Mouse (Mus musculus) neural tube, embryonic 11.5 days (tissue): ENCODE measurements at regions not wholly inside any gene's neighbourhood (a gene's known extent, or its start where the extent isn't known, plus 50 kb on each side); places are given as distances from the start of the nearest gene placed in this dataset.

Experiments used
- ATAC-seq: fragments of 200-750 bp; cut with Nextera tagmentation; 2 replicates; pipeline ENCODE4 v1.8.0; 2017; ENCODE audit warnings: moderate number of reproducible peaks, mild to moderate bottlenecking, moderate TSS enrichment, moderate library complexity; ENCODE audit not compliant: insufficient read depth, low FRiP score, low TSS enrichment
- DNase-seq: peaks from one replicate; pipeline ENCODE4 v3.0.0-alpha.2; 2015; ENCODE audit warnings: low spot score
- H3K27ac ChIP-seq: fragments of 300-500 bp; sonication (generic); 2 replicates; pipeline ENCODE4 v1.5.1; 2014; ENCODE audit warnings: low read depth, mild to moderate bottlenecking, low read length
- H3K27me3 ChIP-seq: fragments of 300-500 bp; sonication (generic); 2 replicates; pipeline ENCODE4 v1.6.1; 2014; ENCODE audit warnings: mild to moderate bottlenecking, low read length, mixed read lengths; ENCODE audit not compliant: control insufficient read depth, insufficient read depth
- H3K36me3 ChIP-seq: fragments of 300-500 bp; sonication (generic); 2 replicates; pipeline ENCODE4 v1.6.1; 2014; ENCODE audit warnings: mild to moderate bottlenecking, low read length, moderate library complexity, mixed read lengths; ENCODE audit not compliant: control insufficient read depth, insufficient read depth
- H3K4me1 ChIP-seq: fragments of 300-500 bp; sonication (generic); 2 replicates; pipeline ENCODE4 v1.6.1; 2014; ENCODE audit warnings: low read length, mixed read lengths; ENCODE audit not compliant: control insufficient read depth, insufficient read depth
- H3K4me2 ChIP-seq: fragments of 300-500 bp; sonication (generic); 2 replicates; pipeline ENCODE4 v1.6.1; 2014; ENCODE audit warnings: low read depth, mild to moderate bottlenecking, moderate library complexity
- H3K4me3 ChIP-seq: fragments of 300-500 bp; sonication (generic); 2 replicates; pipeline ENCODE4 v1.5.1; 2014; ENCODE audit warnings: low read depth, low read length
- H3K9ac ChIP-seq: fragments of 300-500 bp; sonication (generic); 2 replicates; pipeline ENCODE4 v1.6.1; 2014; ENCODE audit warnings: mild to moderate bottlenecking, low read length
- H3K9me3 ChIP-seq: fragments of 300-500 bp; sonication (generic); 2 replicates; pipeline ENCODE4 v1.6.1; 2016; ENCODE audit warnings: low read length; ENCODE audit not compliant: control insufficient read depth
- WGBS: fragments of 180-500 bp; shearing (Covaris S2); extraction: QIAGEN DNeasy Blood & Tissue Kit; methylation state at CpG from one replicate; pipeline ENCODE4 v1.1.7; 2014; 5-methylcytosine and 5-hydroxymethylcytosine counted together

DNA sequence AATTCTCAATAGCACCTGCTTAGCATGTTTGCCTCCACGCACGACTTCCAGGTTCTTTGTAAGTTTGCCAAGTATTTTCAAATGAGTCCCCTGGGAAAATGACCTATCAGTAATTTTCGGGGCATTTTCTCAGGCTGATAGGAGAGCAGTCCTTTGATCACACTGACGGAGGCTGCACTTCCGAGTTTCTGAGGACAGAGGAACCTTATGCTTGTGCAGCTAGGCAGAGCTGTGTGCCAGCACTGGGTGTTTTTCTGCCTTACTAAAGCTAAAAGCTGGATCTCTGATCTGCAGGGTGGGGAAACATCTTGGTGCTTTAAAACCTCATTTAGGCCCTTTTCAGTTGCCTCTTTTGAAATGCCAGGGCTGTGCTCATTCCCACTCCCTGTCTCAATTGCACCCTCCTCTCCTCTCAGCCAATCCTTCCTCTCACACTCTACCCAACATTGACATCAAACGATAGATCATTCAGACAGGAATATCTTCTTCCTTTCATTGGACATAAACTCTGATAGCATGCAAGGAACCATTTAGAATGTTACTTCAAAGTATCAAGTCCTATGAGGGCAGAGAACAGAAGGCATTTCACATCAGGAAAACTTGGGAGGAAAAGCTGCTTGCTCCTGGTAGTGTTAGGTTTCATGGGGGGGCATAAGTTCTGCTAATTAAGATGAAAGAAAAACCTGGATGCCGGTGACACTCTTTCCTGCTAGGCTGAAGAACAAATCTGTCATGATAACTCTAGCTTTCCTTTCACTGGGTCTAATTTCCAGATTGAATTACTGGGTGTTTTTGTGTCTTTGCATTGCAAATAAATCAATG lies 95.3 kb downstream of the Lurap1l start:
- Histone ChIP-seq H3K4me3 (no peak overlapping the region), H3K27me3 (no peaks in the 10 kb centered on the region), H3K27ac (no peak overlapping the region), H3K4me2 (no peak overlapping the region), H3K9me3 (no peaks in the 10 kb centered on the region), H3K4me1 (no peaks in the 10 kb centered on the region), H3K36me3 (no peaks in the 10 kb centered on the region), H3K9ac (no peak overlapping the region)
- ATAC-seq = no peak
- WGBS = 52% methylated on average over 7 of the region's 7 CpGs
- peak; percentile 10 for DNase-seq

GRCm38 (mm10) chr4:81006546-81006945 lies 96.1 kb downstream of the Lurap1l start:
- no peaks in the 10 kb centered on the region for H3K27me3 ChIP-seq
- DNase-seq (no peak), ATAC-seq (no peak)
- no peaks in the 10 kb centered on the region for H3K36me3 ChIP-seq
- no peak overlapping the region for H3K27ac ChIP-seq
- no peak overlapping the region for H3K4me2 ChIP-seq
- no peaks in the 10 kb centered on the region for H3K9me3 ChIP-seq
- 94% methylated on average over 1 of the region's 1 CpGs for WGBS
- H3K4me3 ChIP-seq = no peak overlapping the region
- H3K4me1 ChIP-seq = no peaks in the 10 kb centered on the region
- H3K9ac ChIP-seq = no peak overlapping the region

DNA sequence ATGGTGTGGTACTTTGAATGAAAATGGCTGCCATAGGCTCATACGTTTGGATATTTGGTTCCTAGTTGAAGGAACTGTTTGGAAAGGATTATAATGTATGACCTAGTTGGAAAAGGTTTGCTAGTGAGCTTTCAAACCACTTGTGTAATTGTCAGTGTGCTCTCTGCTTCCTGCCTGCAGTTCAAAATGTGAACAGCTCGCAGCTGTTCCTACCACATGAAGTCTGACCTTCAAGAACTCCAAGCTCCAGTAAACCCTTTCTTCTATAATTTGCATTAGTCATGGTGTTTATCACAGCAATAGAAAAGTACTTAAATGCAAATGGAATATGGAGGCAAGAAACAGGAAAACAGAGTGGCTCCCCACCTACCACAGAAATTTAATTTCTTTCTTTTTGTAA lies 111.4 kb downstream of the Lurap1l start:
- WGBS = 55% methylated on average over 2 of the region's 2 CpGs
- peak; percentile 10 for DNase-seq
- no peaks in the 10 kb centered on the region for H3K27me3 ChIP-seq
- H3K4me3 ChIP-seq = no peak overlapping the region
- no peaks in the 10 kb centered on the region for H3K4me1 ChIP-seq
- H3K9me3 ChIP-seq = no peaks in the 10 kb centered on the region
- no peak overlapping the region for H3K27ac ChIP-seq
- H3K9ac ChIP-seq = no peak overlapping the region
- no peaks in the 10 kb centered on the region for H3K36me3 ChIP-seq
- ATAC-seq = peak; percentile 16; the same call in 1 of the 2 replicates
- H3K4me2 ChIP-seq = no peak overlapping the region

GRCm38 (mm10) chr4:81023436-81023983 lies 113.1 kb downstream of the Lurap1l start:
- WGBS = 77% methylated on average over 14 of the region's 14 CpGs
- DNase-seq = no peak
- no peak for ATAC-seq

DNA sequence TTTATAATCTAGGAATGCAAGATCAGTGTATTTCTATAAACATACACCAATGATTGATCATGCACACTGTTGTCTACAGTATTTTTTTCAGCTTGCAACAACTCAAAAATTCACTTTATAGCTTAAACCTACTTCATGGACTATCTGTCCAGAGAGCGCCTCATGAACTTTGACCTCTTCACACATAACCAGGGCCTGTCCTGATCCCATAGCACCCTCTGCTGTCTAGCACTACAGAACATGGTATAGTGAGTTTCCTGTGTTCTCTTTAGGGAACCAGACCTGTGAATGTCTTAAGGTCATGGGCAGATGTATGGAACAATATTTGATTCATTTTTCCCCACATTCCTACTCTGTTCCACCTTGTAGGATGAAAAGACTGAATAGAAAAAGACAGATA lies 117.1 kb downstream of the Lurap1l start:
- Histone ChIP-seq H3K36me3 (no peaks in the 10 kb centered on the region), H3K4me1 (no peaks in the 10 kb centered on the region), H3K9ac (no peak overlapping the region), H3K27me3 (no peaks in the 10 kb centered on the region), H3K9me3 (no peaks in the 10 kb centered on the region), H3K4me3 (no peak overlapping the region), H3K4me2 (no peak overlapping the region), H3K27ac (no peak overlapping the region)
- ATAC-seq = no peak
- DNase-seq = no peak
- WGBS = 94% methylated on average over 1 of the region's 1 CpGs

More at GRCm38 (mm10) chr4:81023436-81023983, 113.1 kb downstream of the Lurap1l start:
- H3K27ac ChIP-seq = no peak overlapping the region
- no peaks in the 10 kb centered on the region for H3K4me1 ChIP-seq
- no peak overlapping the region for H3K4me2 ChIP-seq
- no peaks in the 10 kb centered on the region for H3K27me3 ChIP-seq
- no peaks in the 10 kb centered on the region for H3K9me3 ChIP-seq
- no peak overlapping the region for H3K4me3 ChIP-seq
- H3K9ac ChIP-seq = no peak overlapping the region
- H3K36me3 ChIP-seq = no peaks in the 10 kb centered on the region

- DNase-seq (no peak), ATAC-seq (no peak)
- no peak overlapping the region for H3K4me3 ChIP-seq
- no peaks in the 10 kb centered on the region for H3K27me3 ChIP-seq
- no peaks in the 10 kb centered on the region for H3K4me1 ChIP-seq
- 88% methylated on average over 3 of the region's 3 CpGs for WGBS
- H3K9me3 ChIP-seq = no peaks in the 10 kb centered on the region
- H3K27ac ChIP-seq = no peak overlapping the region
- H3K4me2 ChIP-seq = no peak overlapping the region
- H3K36me3 ChIP-seq = no peaks in the 10 kb centered on the region
- H3K9ac ChIP-seq = no peak overlapping the region
Measured at GRCm38 (mm10) chr4:81030671-81031070, 120.2 kb downstream of the Lurap1l start.

DNA sequence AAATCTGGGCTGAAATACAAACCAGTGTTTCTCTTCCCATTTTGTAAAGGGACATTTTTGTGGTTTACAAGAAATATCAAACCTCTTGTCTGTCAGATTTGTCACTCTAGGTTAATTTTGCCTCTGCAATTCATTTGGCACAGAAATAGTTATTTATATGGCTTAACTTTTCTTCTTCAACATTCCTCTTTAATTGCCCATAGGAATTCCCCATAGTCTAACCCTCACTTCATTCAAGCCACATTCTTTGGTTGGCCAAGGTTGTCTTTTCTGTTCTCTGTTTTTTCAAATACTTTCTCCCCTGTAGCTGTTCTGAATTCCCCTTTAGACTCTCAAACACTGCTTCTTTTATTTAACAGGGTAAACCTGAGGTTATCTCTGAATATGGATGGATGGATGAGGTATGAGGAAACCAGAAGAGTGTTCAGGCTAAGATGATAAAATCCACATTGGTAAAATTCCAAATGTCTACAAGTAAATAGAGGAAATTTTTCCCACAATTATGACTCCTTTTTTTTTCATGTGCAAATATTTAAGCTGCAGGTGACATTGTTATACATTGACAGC lies 127.0 kb downstream of the Lurap1l start:
- no peak overlapping the region for H3K4me3 ChIP-seq
- no peak overlapping the region for H3K27ac ChIP-seq
- H3K4me1 ChIP-seq = no peaks in the 10 kb centered on the region
- no peaks in the 10 kb centered on the region for H3K27me3 ChIP-seq
- H3K4me2 ChIP-seq = no peak overlapping the region
- DNase-seq (no peak), ATAC-seq (no peak)
- H3K9ac ChIP-seq = no peak overlapping the region
- no peaks in the 10 kb centered on the region for H3K9me3 ChIP-seq
- no peaks in the 10 kb centered on the region for H3K36me3 ChIP-seq

GRCm38 (mm10) chr4:81058227-81058626 lies 147.8 kb downstream of the Lurap1l start:
- H3K4me3 ChIP-seq = no peak overlapping the region
- no peak overlapping the region for H3K9ac ChIP-seq
- no peaks in the 10 kb centered on the region for H3K27me3 ChIP-seq
- no peak overlapping the region for H3K27ac ChIP-seq
- ATAC-seq (no peak), DNase-seq (no peak)
- 96% methylated on average over 1 of the region's 1 CpGs for WGBS
- no peak overlapping the region for H3K4me2 ChIP-seq
- H3K4me1 ChIP-seq = no peaks in the 10 kb centered on the region
- H3K36me3 ChIP-seq = no peaks in the 10 kb centered on the region
- no peaks in the 10 kb centered on the region for H3K9me3 ChIP-seq

GRCm38 (mm10) chr4:81058809-81059208 lies 148.4 kb downstream of the Lurap1l start:
- no peak for DNase-seq
- 90% methylated on average over 5 of the region's 5 CpGs for WGBS
- Histone ChIP-seq H3K9ac (no peak overlapping the region), H3K27ac (no peak overlapping the region), H3K27me3 (no peaks in the 10 kb centered on the region), H3K4me3 (no peak overlapping the region), H3K9me3 (no peaks in the 10 kb centered on the region), H3K4me1 (no peaks in the 10 kb centered on the region), H3K36me3 (no peaks in the 10 kb centered on the region), H3K4me2 (no peak overlapping the region)
- no peak for ATAC-seq
